ENCODE assay signal across 11 mouse cellular contexts in genomic region chr17:71254106-71254505, GRCm38 (mm10). TPM values are rescaled to one million over a fixed set of nuclear protein-coding genes. Genes with fewer than 3 reads are reported as not detected.
DNase-seq lines count a peak whose midpoint lies in the region; ATAC-seq and TF ChIP-seq lines count a peak whose summit lies in the region.
"Had no signal": no experiment of that assay in that cellular context is flagged by ENCODE, and none has a peak within 500 bp of the region (broad histone marks: within the 10 kb centered on the region; RNA-seq: fewer than 3 reads in every experiment).

No protein-coding gene starts in this region.

- ATAC-seq in liver, embryonic 11.5 days (replicated peaks; ENCODE audit: low FRiP score), result no peak
- no peak for ATAC-seq in liver, postnatal 0 days
- no peak for ATAC-seq in heart, embryonic 15.5 days (replicated peaks; ENCODE audit: insufficient number of reproducible peaks, insufficient read depth, low FRiP score, low read depth)
- no peak for ATAC-seq in kidney, embryonic 14.5 days (ENCODE audit: low FRiP score, low TSS enrichment)
- no peak for ATAC-seq in liver, embryonic 12.5 days
- ATAC-seq: midbrain, embryonic 15.5 days had no signal

- no peak for TF ChIP-seq CTCF in liver, postnatal 0 days (IDR thresholded peaks at IDR 0.05; ENCODE audit: low read depth)

- H3K27ac ChIP-seq in liver, embryonic 11.5 days (ENCODE audit: low read depth, low read length), result no peak overlapping the region
- H3K27ac ChIP-seq in liver, postnatal 0 days (ENCODE audit: low read depth), result no peak overlapping the region
- peak overlapping the region; percentile 67 for H3K27ac ChIP-seq in heart, embryonic 15.5 days
- peak overlapping the region; percentile 32 for H3K27ac ChIP-seq in kidney, embryonic 14.5 days (ENCODE audit: low read depth, low read length)
- H3K27ac ChIP-seq in liver, embryonic 12.5 days, result peak overlapping the region; percentile 30
- H3K27ac ChIP-seq: midbrain, embryonic 15.5 days; neural tube, embryonic 13.5 days had no signal

- no peak for DNase-seq in liver, embryonic 11.5 days (ENCODE audit: low spot score)
- DNase-seq in liver, postnatal 0 days, result no peak
- no peak for DNase-seq in frontal cortex, postnatal 10 days (ENCODE audit: low spot score in 2 of 2)
- no peak for DNase-seq in ovary, adult 18-20 months (ENCODE audit: low spot score)
- DNase-seq: cerebellum, adult 8-10 months had no signal

- peaks cover 45% of the 10 kb centered on the region for H3K4me1 ChIP-seq in liver, embryonic 11.5 days (replicated peaks; ENCODE audit: control insufficient read depth, insufficient read depth, low read length)
- peaks cover 14% of the 10 kb centered on the region for H3K4me1 ChIP-seq in liver, postnatal 0 days (ENCODE audit: insufficient read depth)
- peaks cover 72% of the 10 kb centered on the region for H3K4me1 ChIP-seq in heart, embryonic 15.5 days (replicated peaks)
- peaks cover 23% of the 10 kb centered on the region; the same call in 1 of the 2 replicates for H3K4me1 ChIP-seq in kidney, embryonic 14.5 days (ENCODE audit: control insufficient read depth, insufficient read depth, low read length)
- H3K4me1 ChIP-seq in liver, embryonic 12.5 days, result peaks cover 84% of the 10 kb centered on the region
- H3K4me1 ChIP-seq: midbrain, embryonic 15.5 days had no signal

- 85% methylated on average over 5 of the region's 5 CpGs for WGBS in liver, embryonic 11.5 days
- 63% methylated on average over 5 of the region's 5 CpGs for WGBS in liver, postnatal 0 days (ENCODE audit: insufficient replicate concordance)
- 45% methylated on average over 5 of the region's 5 CpGs for WGBS in heart, embryonic 15.5 days
- 62% methylated on average over 5 of the region's 5 CpGs for WGBS in kidney, embryonic 14.5 days
- WGBS in liver, embryonic 12.5 days (ENCODE audit: insufficient replicate concordance), result 85% methylated on average over 5 of the region's 5 CpGs

- H3K36me3 ChIP-seq in liver, embryonic 11.5 days (ENCODE audit: control insufficient read depth, insufficient read depth, low read length), result peaks cover 5% of the 10 kb centered on the region; the same call in 1 of the 2 replicates
- peaks cover 37% of the 10 kb centered on the region for H3K36me3 ChIP-seq in liver, postnatal 0 days (replicated peaks; ENCODE audit: insufficient read depth, low read length)
- H3K36me3 ChIP-seq in heart, embryonic 15.5 days, result no peaks in the 10 kb centered on the region
- peaks cover 20% of the 10 kb centered on the region for H3K36me3 ChIP-seq in kidney, embryonic 14.5 days (ENCODE audit: control insufficient read depth, insufficient read depth, low read length)
- H3K36me3 ChIP-seq in liver, embryonic 12.5 days, result peaks cover 73% of the 10 kb centered on the region
- H3K36me3 ChIP-seq: midbrain, embryonic 15.5 days had no signal

- H3K4me3 ChIP-seq in liver, embryonic 11.5 days (ENCODE audit: low read depth, low read length), result no peak overlapping the region
- H3K4me3 ChIP-seq in liver, postnatal 0 days (ENCODE audit: low read depth, low read length), result no peak overlapping the region
- H3K4me3 ChIP-seq in heart, embryonic 15.5 days, result no peak overlapping the region
- H3K4me3 ChIP-seq in kidney, embryonic 14.5 days (ENCODE audit: low read length), result no peak overlapping the region
- H3K4me3 ChIP-seq in liver, embryonic 12.5 days, result no peak overlapping the region
- H3K4me3 ChIP-seq: midbrain, embryonic 15.5 days; neural tube, embryonic 13.5 days had no signal

- H3K9me3 ChIP-seq in liver, embryonic 11.5 days (ENCODE audit: control insufficient read depth, low read length), result no peaks in the 10 kb centered on the region
- H3K9me3 ChIP-seq in liver, postnatal 0 days (ENCODE audit: low read length), result no peaks in the 10 kb centered on the region
- no peaks in the 10 kb centered on the region for H3K9me3 ChIP-seq in heart, embryonic 15.5 days (replicated peaks)
- no peaks in the 10 kb centered on the region for H3K9me3 ChIP-seq in kidney, embryonic 14.5 days (ENCODE audit: control insufficient read depth, low read length)
- no peaks in the 10 kb centered on the region for H3K9me3 ChIP-seq in liver, embryonic 12.5 days (replicated peaks)
- H3K9me3 ChIP-seq: midbrain, embryonic 15.5 days; neural tube, embryonic 13.5 days had no signal

- H3K27me3 ChIP-seq in liver, embryonic 11.5 days (replicated peaks; ENCODE audit: control insufficient read depth, insufficient read depth, low read length), result no peaks in the 10 kb centered on the region
- no peaks in the 10 kb centered on the region for H3K27me3 ChIP-seq in liver, postnatal 0 days (ENCODE audit: insufficient read depth, low read length)
- H3K27me3 ChIP-seq in heart, embryonic 15.5 days, result no peaks in the 10 kb centered on the region
- no peaks in the 10 kb centered on the region for H3K27me3 ChIP-seq in kidney, embryonic 14.5 days (ENCODE audit: control insufficient read depth, insufficient read depth, low read length)
- H3K27me3 ChIP-seq in liver, embryonic 12.5 days (replicated peaks), result no peaks in the 10 kb centered on the region
- H3K27me3 ChIP-seq: midbrain, embryonic 15.5 days; neural tube, embryonic 13.5 days had no signal

- no peak for TF ChIP-seq EP300 in liver, postnatal 0 days (IDR thresholded peaks at IDR 0.05; ENCODE audit: low read depth)

- no peak overlapping the region for H3K9ac ChIP-seq in liver, embryonic 11.5 days (ENCODE audit: low read depth, low read length)
- H3K9ac ChIP-seq in liver, postnatal 0 days (replicated peaks), result no peak overlapping the region
- no peak overlapping the region for H3K9ac ChIP-seq in heart, embryonic 15.5 days
- no peak overlapping the region for H3K9ac ChIP-seq in kidney, embryonic 14.5 days (ENCODE audit: low read depth, low read length)
- H3K9ac ChIP-seq in liver, embryonic 12.5 days, result 0 out of 2 replicates have a peak overlapping the region, but pooled peaks have one; percentile 36
- H3K9ac ChIP-seq: lung, embryonic 14.5 days; midbrain, embryonic 15.5 days; neural tube, embryonic 13.5 days had no signal

- peak overlapping the region; percentile 8; the same call in 1 of the 2 replicates for H3K4me2 ChIP-seq in liver, embryonic 11.5 days
- no peak overlapping the region for H3K4me2 ChIP-seq in liver, postnatal 0 days (ENCODE audit: low read depth, low read length)
- H3K4me2 ChIP-seq in heart, embryonic 15.5 days, result no peak overlapping the region
- H3K4me2 ChIP-seq in kidney, embryonic 14.5 days (replicated peaks; ENCODE audit: low read depth, low read length), result no peak overlapping the region
- peak overlapping the region; percentile 30 for H3K4me2 ChIP-seq in liver, embryonic 12.5 days
- H3K4me2 ChIP-seq: lung, embryonic 14.5 days; midbrain, embryonic 15.5 days; neural tube, embryonic 13.5 days had no signal

RNA-seq across cellular contexts. Expression of gene Emilin2, which starts 57.7 kb away (rescaled TPM):
- 31.3 and 33.4 TPM in 2 replicates for polyA plus RNA-seq in liver, embryonic 11.5 days (2014; fragmentation: Nextera tagmentation; extraction: Ambion mirVana)
- 10.0 and 12.0 TPM in 2 replicates for polyA plus RNA-seq in liver, postnatal 0 days (2015; fragmentation: Nextera tagmentation; extraction: Ambion mirVana)
- 35.4 and 39.8 TPM in 2 replicates for polyA plus RNA-seq in heart, embryonic 15.5 days (2015; fragmentation: Nextera tagmentation; extraction: Ambion mirVana)
- 2.0 and 2.7 TPM in 2 replicates for polyA plus RNA-seq in kidney, embryonic 14.5 days (2014; fragmentation: Nextera tagmentation; extraction: Ambion mirVana)
- polyA plus RNA-seq in liver, embryonic 12.5 days (2016; fragmentation: Nextera tagmentation; extraction: Ambion mirVana), result 28.9 and 31.1 TPM in 2 replicates

Comparison
In these comparisons a context has a peak if more than half of its experiments do, and no peak if none do; other contexts are left out.
1. H3K27ac ChIP-seq: peak in heart, embryonic 15.5 days (single experiment), kidney, embryonic 14.5 days (single experiment) and liver, embryonic 12.5 days (single experiment); none in liver, embryonic 11.5 days (single experiment) and liver, postnatal 0 days (single experiment).
2. H3K4me2 ChIP-seq: peak in liver, embryonic 11.5 days (single experiment) and liver, embryonic 12.5 days (single experiment); none in liver, postnatal 0 days (single experiment), heart, embryonic 15.5 days (single experiment) and kidney, embryonic 14.5 days (single experiment).